Mouse (Mus musculus) monocyte, adult 2 months (primary cell): ENCODE results near the gene Tbk1.
A peak's percentile ranks its signal among the peaks of the same experiment; 100 is the strongest.

Source experiments
- DNase-seq, 2 experiments: peaks; one replicate each; pipeline ENCODE4 v3.0.0; 2022; ENCODE audit warnings: low spot score in 2 of 2, low read depth in 1 of 2

The Tbk1 gene

DNA sequence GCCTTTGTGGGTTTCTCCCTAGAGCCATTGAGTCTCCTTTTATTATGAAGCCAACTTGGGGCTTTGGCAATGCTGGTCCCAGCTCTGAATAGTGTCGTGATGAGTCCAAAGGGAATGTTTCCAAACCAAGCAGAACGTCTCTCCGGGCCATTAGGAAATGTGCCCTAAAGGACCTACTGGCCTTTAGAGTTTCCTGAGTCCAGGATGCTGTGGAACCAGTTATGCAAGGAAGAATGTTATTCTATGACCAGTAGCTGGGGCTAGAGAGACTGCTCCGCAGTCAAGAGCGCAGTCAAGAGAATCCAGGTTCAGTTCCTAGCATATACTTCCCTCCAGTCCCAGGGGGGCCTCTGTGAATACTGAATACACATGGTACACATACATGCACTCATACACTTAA, 86.6 kb downstream of the Tbk1 start:
- DNase-seq, result no peak

GRCm38 (mm10) chr10:121499063-121499462, 87.5 kb downstream of the Tbk1 start:
- DNase-seq, result no peak

DNA sequence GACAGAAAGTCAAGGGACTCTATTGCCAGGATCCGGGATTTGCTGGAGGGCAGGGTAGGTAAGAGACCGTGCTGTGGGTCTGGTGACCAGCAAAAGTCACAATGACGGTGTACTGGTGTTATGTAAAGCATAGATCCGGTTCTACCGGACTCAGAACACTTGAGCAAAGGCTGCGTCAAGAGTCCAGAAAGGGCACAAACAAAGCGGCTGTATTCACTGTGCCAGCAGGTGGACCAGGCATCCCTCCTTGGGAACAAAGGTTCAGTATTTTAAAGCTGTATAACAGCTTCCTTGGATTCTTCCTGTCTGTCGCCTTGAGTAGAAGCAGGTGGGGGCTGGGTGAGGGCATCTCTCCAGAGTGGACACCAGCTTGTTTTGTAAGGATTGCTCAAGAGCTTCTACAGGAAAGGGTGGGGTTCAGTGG, 88.1 kb downstream of the Tbk1 start:
- peak; percentile 33 to 48 for DNase-seq

GRCm38 (mm10) chr10:121497968-121498367, 88.6 kb downstream of the Tbk1 start:
- DNase-seq, result no peak

- DNase-seq, result peak in 1 of 2 experiments; percentile 55
Measured at GRCm38 (mm10) chr10:121496616-121497015, 90.0 kb downstream of the Tbk1 start.
